Mouse (Mus musculus) thymus, adult 2 months (tissue): ENCODE measurements at regions not wholly inside any gene's neighbourhood (a gene's known extent, or its start where the extent isn't known, plus 50 kb on each side); places are given as distances from the start of the nearest gene placed in this dataset.

Experiments
- DNase-seq: peaks from one replicate; pipeline ENCODE4 v3.0.0; 2021
- H3K27ac ChIP-seq: fragments of 200-500 bp; 2 replicates; pipeline ENCODE4 v1.5.1; 2012; ENCODE audit warnings: low read length, control low read depth; ENCODE audit not compliant: control insufficient read depth, insufficient read depth
- H3K27me3 ChIP-seq: fragments of 200-500 bp; 2 replicates; pipeline ENCODE4 v1.6.1; 2012; ENCODE audit warnings: mild to moderate bottlenecking, low read length, moderate library complexity, mixed read lengths; ENCODE audit not compliant: control insufficient read depth, insufficient read depth
- H3K36me3 ChIP-seq: fragments of 200-500 bp; 2 replicates; pipeline ENCODE4 v1.6.1; 2012; ENCODE audit warnings: mild to moderate bottlenecking, low read length, moderate library complexity; ENCODE audit not compliant: control insufficient read depth, insufficient read depth
- H3K4me1 ChIP-seq: fragments of 200-500 bp; replicated peaks from 2 replicates; pipeline ENCODE4 v1.6.1; 2012; ENCODE audit warnings: low read length; ENCODE audit not compliant: control insufficient read depth, insufficient read depth
- H3K4me3 ChIP-seq: fragments of 200-500 bp; 2 replicates; pipeline ENCODE4 v1.5.1; 2012; ENCODE audit warnings: mild to moderate bottlenecking, low read length, control low read depth, moderate library complexity; ENCODE audit not compliant: control insufficient read depth, insufficient read depth
- CTCF ChIP-seq: fragments of 200-500 bp; IDR thresholded peaks from 2 replicates; pipeline ENCODE4 v1.5.1; 2012; ENCODE audit warnings: mild to moderate bottlenecking, control low read depth, low read length, moderate library complexity, borderline replicate concordance; ENCODE audit not compliant: control insufficient read depth, poor library complexity, insufficient read depth; ENCODE audit errors: extremely low read depth
- POLR2A ChIP-seq: fragments of 200-500 bp; IDR thresholded peaks from 2 replicates; pipeline ENCODE4 v1.6.1; 2012; ENCODE audit warnings: mild to moderate bottlenecking, low read length, control low read depth, moderate library complexity; ENCODE audit not compliant: control insufficient read depth, poor library complexity, insufficient read depth; ENCODE audit errors: extremely low read depth
- WGBS: fragments of 180-500 bp; shearing (Covaris S2); methylation state at CpG from one replicate; pipeline ENCODE4 v1.1.7; 2018; 5-methylcytosine and 5-hydroxymethylcytosine counted together

- no peaks in the 10 kb centered on the region for H3K36me3 ChIP-seq
- H3K27ac ChIP-seq, result no peak overlapping the region
- WGBS, result 89% methylated on average over 7 of the region's 7 CpGs
These were observed 350.9 kb downstream of the Irx1 start for GRCm38 (mm10) chr13:71612393-71613179.

GRCm38 (mm10) chr13:71582486-71582885, 381.0 kb downstream of the Irx1 start:
- Histone ChIP-seq H3K27me3 (no peaks in the 10 kb centered on the region), H3K27ac (no peak overlapping the region), H3K4me3 (no peak overlapping the region), H3K4me1 (no peaks in the 10 kb centered on the region), H3K36me3 (no peaks in the 10 kb centered on the region)
- TF ChIP-seq POLR2A (no peak), CTCF (no peak)
- 70% methylated on average over 4 of the region's 4 CpGs for WGBS
- no peak for DNase-seq

More at GRCm38 (mm10) chr13:71612393-71613179, 350.9 kb downstream of the Irx1 start:
- DNase-seq, result no peak
- no peak for TF ChIP-seq CTCF
- Histone ChIP-seq H3K4me3 (no peak overlapping the region), H3K4me1 (no peaks in the 10 kb centered on the region), H3K27me3 (no peaks in the 10 kb centered on the region)

DNA sequence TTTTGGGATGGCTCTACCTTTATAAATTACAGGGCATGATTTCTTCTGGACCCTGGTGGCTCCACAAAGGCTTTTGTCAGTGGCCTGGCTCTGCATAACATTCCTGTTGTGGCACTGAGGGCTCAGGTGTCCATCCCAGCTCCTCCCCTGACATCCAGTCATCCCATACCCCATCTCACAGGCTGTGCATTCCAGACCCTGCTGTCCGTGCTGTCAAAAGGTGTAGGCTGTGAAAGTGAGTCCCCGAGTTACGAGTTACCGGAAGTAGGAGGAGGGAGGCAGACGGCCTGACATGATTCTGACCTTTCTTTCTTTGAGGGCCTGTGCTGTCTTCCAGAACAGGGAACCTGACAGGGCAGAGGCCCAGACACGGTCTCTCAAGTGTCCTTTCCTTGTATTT, 397.6 kb downstream of the Irx1 start:
- WGBS, result 86% methylated on average over 6 of the region's 6 CpGs
- H3K4me3 ChIP-seq, result no peak overlapping the region
- TF ChIP-seq POLR2A (no peak), CTCF (no peak)
- no peaks in the 10 kb centered on the region for H3K27me3 ChIP-seq
- H3K4me1 ChIP-seq, result no peaks in the 10 kb centered on the region
- H3K36me3 ChIP-seq, result no peaks in the 10 kb centered on the region
- DNase-seq, result no peak
- H3K27ac ChIP-seq, result no peak overlapping the region

DNA sequence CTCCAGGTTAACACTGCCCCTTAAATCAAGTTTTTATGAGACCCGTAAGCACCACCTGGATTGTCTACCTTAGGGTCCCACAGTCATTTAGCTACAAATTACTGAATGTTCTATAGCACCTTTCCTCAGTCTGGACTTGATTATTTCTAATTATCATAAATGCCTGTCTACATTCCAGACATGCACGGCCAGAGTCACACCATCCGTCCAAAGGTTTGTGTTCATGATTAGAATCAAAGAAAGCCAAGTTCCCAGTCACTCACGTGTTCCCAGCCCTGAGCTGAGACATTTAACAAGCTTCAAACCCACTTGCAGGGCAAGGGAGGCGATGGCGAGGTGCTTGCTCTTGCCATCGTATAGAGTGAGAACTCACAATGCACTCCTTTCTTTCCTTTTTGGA, 398.1 kb downstream of the Irx1 start:
- no peaks in the 10 kb centered on the region for H3K4me1 ChIP-seq
- H3K4me3 ChIP-seq, result no peak overlapping the region
- H3K36me3 ChIP-seq, result no peaks in the 10 kb centered on the region
- TF ChIP-seq POLR2A, result no peak
- TF ChIP-seq CTCF, result no peak
- WGBS, result 87% methylated on average over 7 of the region's 7 CpGs
- no peak overlapping the region for H3K27ac ChIP-seq
- no peaks in the 10 kb centered on the region for H3K27me3 ChIP-seq
- no peak for DNase-seq

DNA sequence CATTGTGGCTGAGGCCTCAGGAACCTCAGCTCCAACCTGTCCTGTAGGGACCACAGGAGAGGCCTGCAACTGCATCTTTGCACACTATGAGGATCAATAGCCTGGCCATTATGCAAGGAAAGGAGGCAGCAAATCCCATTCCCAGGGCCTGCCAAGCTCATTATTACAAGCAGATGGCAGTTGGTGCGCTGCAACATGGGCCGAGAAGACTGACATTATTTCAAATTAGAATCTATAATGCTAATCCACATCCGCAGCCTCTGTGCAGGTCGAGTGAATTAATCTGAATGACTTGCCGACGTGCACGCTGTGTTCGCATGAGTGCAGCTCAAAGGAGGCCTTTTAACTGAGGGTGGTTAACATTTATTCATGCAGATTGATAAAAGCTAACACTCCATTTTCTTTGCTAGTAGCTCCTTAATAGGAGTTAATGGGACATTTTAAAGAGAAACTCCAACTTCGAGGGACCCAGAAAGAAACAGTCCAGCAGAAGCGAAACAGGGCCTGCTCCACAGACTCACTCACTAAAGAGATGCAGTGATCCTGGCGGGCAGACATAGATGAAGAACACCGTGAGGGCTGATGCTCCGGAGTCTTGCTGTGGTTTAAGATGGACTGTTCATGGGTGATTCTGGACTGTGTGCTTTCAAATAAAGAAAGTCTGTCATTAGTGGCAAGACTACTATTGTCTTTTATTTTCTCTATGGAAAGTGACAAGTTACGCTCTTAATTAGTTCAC, 404.9 kb downstream of the Irx1 start:
- H3K27me3 ChIP-seq, result no peaks in the 10 kb centered on the region
- no peaks in the 10 kb centered on the region for H3K4me1 ChIP-seq
- no peak for TF ChIP-seq POLR2A
- no peak for TF ChIP-seq CTCF
- WGBS, result 92% methylated on average over 14 of the region's 14 CpGs
- no peak overlapping the region for H3K27ac ChIP-seq
- H3K36me3 ChIP-seq, result no peaks in the 10 kb centered on the region
- DNase-seq, result no peak
- no peak overlapping the region for H3K4me3 ChIP-seq

DNA sequence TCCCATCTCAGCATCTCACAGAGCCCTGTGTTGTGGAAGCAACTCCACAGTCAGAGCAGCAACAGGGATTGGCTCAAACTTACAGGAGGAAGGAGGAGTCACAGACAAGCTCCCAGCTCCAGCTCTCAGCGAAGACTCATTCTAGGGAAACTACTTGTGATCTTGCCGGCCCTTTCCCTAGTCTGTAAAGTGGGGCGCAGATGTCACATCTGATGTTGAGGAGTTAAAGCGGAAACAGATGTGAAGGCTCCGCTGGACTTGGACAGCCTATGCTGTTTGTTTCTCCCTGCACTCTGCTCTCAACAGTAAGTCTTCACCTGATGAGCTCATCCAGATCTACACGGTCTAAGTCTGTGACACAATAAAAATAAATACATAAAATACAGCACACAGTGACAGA, 408.1 kb downstream of the Irx1 start:
- no peak for DNase-seq
- Histone ChIP-seq H3K4me3 (no peak overlapping the region), H3K27ac (no peak overlapping the region), H3K36me3 (no peaks in the 10 kb centered on the region), H3K4me1 (no peaks in the 10 kb centered on the region), H3K27me3 (no peaks in the 10 kb centered on the region)
- 90% methylated on average over 6 of the region's 6 CpGs for WGBS
- TF ChIP-seq CTCF (no peak), POLR2A (no peak)
